Mouse (Mus musculus): ENCODE measurements around the gene Kcng1.

- TF ChIP-seq CTCF (IDR thresholded peaks at IDR 0.05; ENCODE audit: insufficient read depth, low read length) (no peak), POLR2A (IDR thresholded peaks at IDR 0.05; ENCODE audit: borderline replicate concordance, extremely low read depth, low read depth, low read length) (no peak)
These were observed 50.1 kb downstream of the Kcng1 start for GRCm38 (mm10) chr2:168231471-168231829.

All from lung, adult 2 months (tissue).